Mouse (Mus musculus): ENCODE measurements at regions not wholly inside any gene's neighbourhood (a gene's known extent, or its start where the extent isn't known, plus 50 kb on each side); places are given as distances from the start of the nearest gene placed in this dataset.

DNA sequence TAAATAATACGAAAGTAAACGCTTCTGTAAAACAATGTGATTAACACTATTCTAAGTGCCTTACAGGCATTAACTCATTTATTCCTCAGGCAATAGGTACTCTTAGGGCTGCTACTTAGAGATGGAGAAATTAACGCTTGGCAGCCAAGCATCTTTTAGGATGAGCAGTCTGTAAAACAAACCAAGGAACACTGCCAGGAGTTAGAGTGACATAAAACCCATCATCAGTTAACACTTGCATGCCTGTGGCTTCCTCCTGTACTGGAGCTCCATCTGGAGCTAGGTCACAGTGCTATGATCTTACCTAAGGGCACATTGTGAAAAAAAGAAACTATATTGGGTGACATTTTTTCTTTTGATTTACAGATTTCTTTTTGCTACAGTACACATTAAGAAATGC is 209.4 kb upstream of the Zfp770 start:
- no peak for TF ChIP-seq CTCF (conservative IDR thresholded peaks at IDR 0.05; ENCODE audit: insufficient read depth, insufficient read length, low read depth, low read length)
- TF ChIP-seq POLR2A (IDR thresholded peaks at IDR 0.05; ENCODE audit: low read depth, low read length), result no peak

Data from kidney, adult 2 months (tissue).